Mouse (Mus musculus) G1E (cell line): Measurements from ENCODE around the gene Rgs6. TPM values are rescaled to one million over a fixed set of nuclear protein-coding genes. Genes with fewer than 3 reads are reported as not detected.

Source experiments
- ATAC-seq: 2 replicates; pipeline ENCODE4 v1.8.0; 2016; ENCODE audit warnings: mild to moderate bottlenecking; ENCODE audit not compliant: insufficient number of reproducible peaks, poor library complexity, low FRiP score, severe bottlenecking; ENCODE audit errors: extremely low read depth
- DNase-seq: peaks from one replicate; pipeline ENCODE4 v3.0.0; 2012; ENCODE audit warnings: low spot score
- H3K27me3 ChIP-seq: 2 replicates; pipeline ENCODE4 v1.6.1; 2012; ENCODE audit warnings: mild to moderate bottlenecking, low read length, inconsistent platforms; ENCODE audit not compliant: insufficient read depth
- H3K36me3 ChIP-seq: replicated peaks from 2 replicates; pipeline ENCODE3; 2012; ENCODE audit warnings: mild to moderate bottlenecking, inconsistent platforms
- H3K4me1 ChIP-seq: 2 replicates; pipeline ENCODE4 v1.6.1; 2012; ENCODE audit warnings: low read depth, low read length, inconsistent platforms, mixed read lengths; ENCODE audit not compliant: insufficient read depth
- H3K4me3 ChIP-seq: 2 replicates; pipeline ENCODE4 v1.5.1; 2012; ENCODE audit warnings: low read depth, mild to moderate bottlenecking, inconsistent platforms, low read length, moderate library complexity, mixed read lengths
- H3K9me3 ChIP-seq: replicated peaks from 2 replicates; pipeline ENCODE4 v1.6.1; 2012; ENCODE audit warnings: inconsistent platforms
- CTCF ChIP-seq: IDR thresholded peaks from 2 replicates; pipeline ENCODE4 v1.5.1; 2012; ENCODE audit warnings: low read depth, low read length, inconsistent platforms, mixed read lengths
- GATA1 ChIP-seq: IDR thresholded peaks from 2 replicates; pipeline ENCODE4 v1.6.1; 2012; ENCODE audit warnings: borderline replicate concordance, low read length, inconsistent platforms, mixed read lengths
- GATA2 ChIP-seq: IDR thresholded peaks from 2 replicates; pipeline ENCODE4 v1.6.1; 2012; ENCODE audit warnings: low read depth, low read length, inconsistent platforms, borderline replicate concordance
- POLR2AphosphoS5 ChIP-seq: IDR thresholded peaks from 2 replicates; pipeline ENCODE4 v1.6.1; 2012; ENCODE audit warnings: low read depth, low read length, inconsistent platforms; ENCODE audit not compliant: insufficient replicate concordance
- TAL1 ChIP-seq: conservative IDR thresholded peaks from 2 replicates; pipeline ENCODE4 v1.6.1; 2012; ENCODE audit warnings: low read depth, low read length, inconsistent platforms, mixed read lengths
- polyA plus RNA-seq: library from polyadenylated mRNA; stranded (reverse); fragments of >175 nt; gene quantifications from 2 replicates; pipeline ENCODE4 v1.2.3, GENCODE M21; 2012
- total RNA-seq, 2 experiments: library from RNA; stranded (forward) in 1 of 2; stranded (reverse) in 1 of 2; fragments of 200-1000 nt in 1 of 2; fragments of >200 nt in 1 of 2; fragmentation: Nextera tagmentation in 1 of 2; gene quantifications; 2 replicates each; pipeline ENCODE4 v1.2.3; 2014 to 2017

Gene Rgs6
- total and polyA plus RNA-seq, 3 experiments, result 0.44 TPM; not detected in 2

- H3K4me3 ChIP-seq, result no peak overlapping the region
- ATAC-seq, result no peak
- H3K27me3 ChIP-seq, result peaks cover 69% of the 10 kb centered on the region
- DNase-seq, result no peak
- H3K4me1 ChIP-seq, result no peaks in the 10 kb centered on the region
- no peaks in the 10 kb centered on the region for H3K36me3 ChIP-seq
- H3K9me3 ChIP-seq, result no peaks in the 10 kb centered on the region
- no peak for TF ChIP-seq CTCF
- TF ChIP-seq TAL1, result no peak
- no peak for TF ChIP-seq GATA2
- no peak for TF ChIP-seq GATA1
- no peak for TF ChIP-seq POLR2AphosphoS5
These were observed 591.8 kb downstream of the Rgs6 start for GRCm38 (mm10) chr12:83179860-83180259.

- Histone ChIP-seq H3K36me3 (no peaks in the 10 kb centered on the region), H3K9me3 (no peaks in the 10 kb centered on the region), H3K4me3 (no peak overlapping the region), H3K4me1 (no peaks in the 10 kb centered on the region), H3K27me3 (peaks cover 66% of the 10 kb centered on the region)
- no peak for TF ChIP-seq POLR2AphosphoS5
- no peak for TF ChIP-seq GATA1
- no peak for TF ChIP-seq CTCF
- no peak for TF ChIP-seq GATA2
- TF ChIP-seq TAL1, result no peak
- ATAC-seq (no peak), DNase-seq (no peak)
These were observed 592.5 kb downstream of the Rgs6 start for GRCm38 (mm10) chr12:83180561-83180960.

- H3K9me3 ChIP-seq, result no peaks in the 10 kb centered on the region
- H3K4me3 ChIP-seq, result no peak overlapping the region
- ATAC-seq (no peak), DNase-seq (no peak)
- TF ChIP-seq GATA2 (no peak), TAL1 (no peak), CTCF (no peak), GATA1 (no peak), POLR2AphosphoS5 (no peak)
- H3K27me3 ChIP-seq, result peaks cover 55% of the 10 kb centered on the region
- H3K4me1 ChIP-seq, result no peaks in the 10 kb centered on the region
- H3K36me3 ChIP-seq, result no peaks in the 10 kb centered on the region
These were observed 613.6 kb downstream of the Rgs6 start for GRCm38 (mm10) chr12:83201674-83202073.

GRCm38 (mm10) chr12:83204361-83204760, 616.3 kb downstream of the Rgs6 start:
- peaks cover 65% of the 10 kb centered on the region for H3K27me3 ChIP-seq
- TF ChIP-seq GATA1 (no peak), GATA2 (no peak), POLR2AphosphoS5 (no peak)
- H3K4me3 ChIP-seq, result no peak overlapping the region
- H3K9me3 ChIP-seq, result no peaks in the 10 kb centered on the region
- no peaks in the 10 kb centered on the region for H3K36me3 ChIP-seq
- no peak for DNase-seq
- H3K4me1 ChIP-seq, result no peaks in the 10 kb centered on the region
- ATAC-seq, result no peak

DNA sequence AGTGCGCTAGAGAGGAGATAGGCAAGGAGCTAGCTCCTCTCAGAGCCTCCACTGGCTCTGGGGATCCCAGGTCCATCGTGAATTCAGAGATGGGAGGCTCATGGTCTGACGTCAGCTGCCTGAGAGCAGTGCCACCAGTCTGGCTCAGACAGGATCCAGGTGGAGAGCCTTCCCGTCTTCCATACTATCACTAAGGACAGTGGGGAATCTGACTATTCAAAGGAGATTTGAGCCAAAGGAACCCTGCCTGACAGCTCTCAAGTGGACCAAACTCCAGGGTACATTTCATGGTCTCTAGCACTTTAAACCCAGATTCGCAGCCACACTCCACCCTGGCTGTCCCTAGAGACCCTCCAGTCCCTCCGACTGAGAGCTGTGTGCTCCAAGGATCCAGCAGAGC, 618.8 kb downstream of the Rgs6 start:
- DNase-seq (no peak), ATAC-seq (no peak)
- Histone ChIP-seq H3K27me3 (peaks cover 77% of the 10 kb centered on the region), H3K9me3 (no peaks in the 10 kb centered on the region), H3K4me1 (no peaks in the 10 kb centered on the region), H3K4me3 (no peak overlapping the region), H3K36me3 (no peaks in the 10 kb centered on the region)
- TF ChIP-seq TAL1 (no peak), POLR2AphosphoS5 (no peak), GATA1 (no peak), GATA2 (no peak), CTCF (no peak)

- peaks cover 77% of the 10 kb centered on the region for H3K27me3 ChIP-seq
- no peak for ATAC-seq
- no peak for TF ChIP-seq GATA1
- no peak for TF ChIP-seq CTCF
- TF ChIP-seq POLR2AphosphoS5, result no peak
- no peak for TF ChIP-seq GATA2
- TF ChIP-seq TAL1, result no peak
These were observed 619.4 kb downstream of the Rgs6 start for GRCm38 (mm10) chr12:83207481-83207880.

GRCm38 (mm10) chr12:83208011-83208410, 619.9 kb downstream of the Rgs6 start:
- DNase-seq (no peak), ATAC-seq (no peak)
- H3K36me3 ChIP-seq, result no peaks in the 10 kb centered on the region
- no peak for TF ChIP-seq TAL1
- TF ChIP-seq GATA1, result no peak
- no peak for TF ChIP-seq POLR2AphosphoS5
- no peak for TF ChIP-seq CTCF
- TF ChIP-seq GATA2, result no peak
- no peaks in the 10 kb centered on the region for H3K9me3 ChIP-seq
- peaks cover 76% of the 10 kb centered on the region for H3K27me3 ChIP-seq
- no peak overlapping the region for H3K4me3 ChIP-seq
- no peaks in the 10 kb centered on the region for H3K4me1 ChIP-seq

More at GRCm38 (mm10) chr12:83207481-83207880, 619.4 kb downstream of the Rgs6 start:
- H3K4me3 ChIP-seq, result no peak overlapping the region
- H3K4me1 ChIP-seq, result no peaks in the 10 kb centered on the region
- no peaks in the 10 kb centered on the region for H3K36me3 ChIP-seq
- H3K9me3 ChIP-seq, result no peaks in the 10 kb centered on the region
- no peak for DNase-seq
